Mouse (Mus musculus) heart, embryonic 10.5 days (tissue): Measurements from ENCODE around the gene Fmn2. TPM values are rescaled to one million over a fixed set of nuclear protein-coding genes. Genes with fewer than 3 reads are reported as not detected.

Source experiments
- DNase-seq: peaks from one replicate; pipeline ENCODE4 v3.0.0-alpha.2; 2017; ENCODE audit warnings: low spot score
- H3K27ac ChIP-seq: fragments of 300-500 bp; sonication (generic); 2 replicates; pipeline ENCODE4 v1.5.1; 2016; ENCODE audit warnings: mild to moderate bottlenecking
- H3K27me3 ChIP-seq: fragments of 300-500 bp; sonication (generic); 2 replicates; pipeline ENCODE4 v1.6.1; 2016; ENCODE audit warnings: mild to moderate bottlenecking; ENCODE audit not compliant: poor library complexity, insufficient read depth, severe bottlenecking
- H3K36me3 ChIP-seq: fragments of 300-500 bp; sonication (generic); 2 replicates; pipeline ENCODE4 v1.6.1; 2016; ENCODE audit warnings: mild to moderate bottlenecking, moderate library complexity
- H3K4me1 ChIP-seq: fragments of 300-500 bp; sonication (generic); 2 replicates; pipeline ENCODE4 v1.6.1; 2016; ENCODE audit warnings: mild to moderate bottlenecking
- H3K4me3 ChIP-seq: fragments of 300-500 bp; sonication (generic); 2 replicates; pipeline ENCODE4 v1.5.1; 2016; ENCODE audit warnings: mild to moderate bottlenecking, moderate library complexity
- H3K9me3 ChIP-seq: fragments of 300-500 bp; sonication (generic); 2 replicates; pipeline ENCODE4 v1.6.1; 2016; ENCODE audit warnings: mild to moderate bottlenecking, moderate library complexity
- WGBS: fragments of 180-500 bp; shearing (Covaris S2); methylation state at CpG from one replicate; pipeline ENCODE4 v1.1.7; 2016; 5-methylcytosine and 5-hydroxymethylcytosine counted together
- polyA plus RNA-seq: library from polyadenylated mRNA; unstranded; fragments of >200 nt; fragmentation: Nextera tagmentation; extraction: Ambion mirVana; gene quantifications from 2 replicates; pipeline ENCODE4 v1.2.1, GENCODE M21; 2016

Fmn2 gene
- polyA plus RNA-seq, result 0.36 and 0.50 TPM in 2 replicates

DNA sequence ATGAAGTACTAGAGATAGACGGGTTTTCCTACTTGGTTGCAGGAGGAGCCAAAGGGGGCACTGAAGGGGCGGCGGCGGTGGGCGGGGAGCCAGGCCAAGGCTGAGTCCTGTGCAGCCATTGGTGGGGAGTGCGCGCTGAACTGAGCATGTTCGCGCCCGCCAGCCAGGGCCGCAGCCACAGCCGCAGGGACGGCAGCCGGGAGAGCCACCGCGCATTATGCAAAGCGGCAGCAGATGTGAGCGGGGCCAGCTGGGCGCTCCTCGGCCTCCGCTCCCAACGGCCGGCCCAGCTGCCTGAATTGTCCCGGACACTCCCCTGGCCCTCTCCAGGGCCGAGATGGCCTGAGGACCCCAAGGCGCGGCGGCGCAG, at the start of gene Fmn2:
Gene Fmn2 (plus strand): TSS at position 165 of the 370 bp plus-strand sequence.
- Histone ChIP-seq H3K4me3 (peak within 1 kb of the TSS; percentile 78), H3K9me3 (no peaks in the 10 kb centered on the region), H3K36me3 (no peaks in the 10 kb centered on the region), H3K4me1 (peaks cover 22% of the 10 kb centered on the region), H3K27me3 (peaks cover 20% of the 10 kb centered on the region), H3K27ac (peak within 1 kb of the TSS; percentile 80)
- peak; percentile 87 for DNase-seq
- WGBS, result under 1% methylated on average over 29 of the region's 29 CpGs

DNA sequence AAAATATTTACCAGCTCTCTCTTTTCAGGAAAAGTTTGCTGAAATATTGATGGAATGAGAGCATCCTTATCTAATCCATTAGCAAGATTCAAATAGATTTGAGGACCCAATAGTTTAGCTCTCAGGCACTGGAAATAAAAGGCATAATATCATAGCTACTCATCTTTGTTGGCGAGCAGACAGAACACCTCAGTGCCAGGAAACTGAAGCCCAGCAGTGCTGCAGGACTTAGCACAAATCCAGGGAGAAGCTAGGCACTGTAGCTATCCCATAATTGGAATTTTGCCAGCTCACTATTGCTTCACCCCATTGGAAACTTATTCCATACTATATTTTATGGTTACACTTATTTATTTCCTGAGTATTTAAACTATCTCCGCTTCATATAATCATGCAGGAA, 46.5 kb upstream of the Fmn2 start:
- Histone ChIP-seq H3K27me3 (no peaks in the 10 kb centered on the region), H3K4me3 (no peak overlapping the region), H3K4me1 (no peaks in the 10 kb centered on the region), H3K36me3 (no peaks in the 10 kb centered on the region), H3K27ac (no peak overlapping the region), H3K9me3 (no peaks in the 10 kb centered on the region)
- 77% methylated on average over 2 of the region's 2 CpGs for WGBS
- no peak for DNase-seq

DNA sequence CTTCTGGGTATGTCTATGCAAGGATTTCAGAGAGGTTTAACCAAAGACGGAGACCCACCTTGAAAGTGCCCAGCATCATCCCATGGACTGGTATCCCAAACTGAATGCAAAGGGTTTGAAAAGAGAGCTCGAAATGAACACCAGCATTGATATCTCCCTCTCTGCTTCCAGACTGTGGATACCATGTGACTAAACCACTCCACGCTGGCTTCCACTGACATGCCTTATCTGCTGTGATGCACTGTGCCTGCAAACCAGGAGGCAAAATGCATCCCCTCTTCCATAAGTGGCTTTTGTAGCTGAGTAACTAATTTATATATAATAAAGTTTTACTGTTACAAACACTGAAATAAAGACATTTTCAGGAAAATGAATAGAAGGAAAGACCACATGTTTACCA, 36.2 kb upstream of the Fmn2 start:
- Histone ChIP-seq H3K36me3 (no peaks in the 10 kb centered on the region), H3K27me3 (0 out of 2 replicates have a peak, but pooled peaks cover 7% of the 10 kb centered on the region), H3K9me3 (no peaks in the 10 kb centered on the region), H3K27ac (no peak overlapping the region), H3K4me1 (no peaks in the 10 kb centered on the region), H3K4me3 (no peak overlapping the region)
- 61% methylated on average over 3 of the region's 3 CpGs for WGBS
- no peak for DNase-seq

DNA sequence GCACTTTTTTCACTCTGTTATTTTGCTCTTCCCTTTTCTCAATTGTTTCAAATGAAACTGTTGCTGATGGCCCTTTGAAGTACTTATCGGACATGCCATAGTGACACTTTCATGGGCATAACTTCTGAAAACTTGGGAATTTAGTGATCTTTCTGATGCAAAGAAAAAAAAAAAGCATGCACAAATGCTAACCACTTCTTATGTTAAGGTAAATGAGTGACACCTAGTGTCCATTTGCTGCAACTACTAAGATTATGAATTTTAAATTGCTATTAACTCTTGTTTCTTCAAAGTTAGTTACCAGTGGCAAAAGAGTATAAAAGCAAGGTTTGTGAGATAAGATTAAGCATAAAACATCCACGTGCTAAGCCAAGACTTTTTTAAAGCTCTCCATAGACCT, 35.4 kb upstream of the Fmn2 start:
- no peak overlapping the region for H3K4me3 ChIP-seq
- no peaks in the 10 kb centered on the region for H3K9me3 ChIP-seq
- H3K4me1 ChIP-seq, result no peaks in the 10 kb centered on the region
- 0 out of 2 replicates have a peak, but pooled peaks cover 7% of the 10 kb centered on the region for H3K27me3 ChIP-seq
- no peak for DNase-seq
- WGBS, result 20% methylated on average over 2 of the region's 2 CpGs
- no peaks in the 10 kb centered on the region for H3K36me3 ChIP-seq
- H3K27ac ChIP-seq, result no peak overlapping the region

DNA sequence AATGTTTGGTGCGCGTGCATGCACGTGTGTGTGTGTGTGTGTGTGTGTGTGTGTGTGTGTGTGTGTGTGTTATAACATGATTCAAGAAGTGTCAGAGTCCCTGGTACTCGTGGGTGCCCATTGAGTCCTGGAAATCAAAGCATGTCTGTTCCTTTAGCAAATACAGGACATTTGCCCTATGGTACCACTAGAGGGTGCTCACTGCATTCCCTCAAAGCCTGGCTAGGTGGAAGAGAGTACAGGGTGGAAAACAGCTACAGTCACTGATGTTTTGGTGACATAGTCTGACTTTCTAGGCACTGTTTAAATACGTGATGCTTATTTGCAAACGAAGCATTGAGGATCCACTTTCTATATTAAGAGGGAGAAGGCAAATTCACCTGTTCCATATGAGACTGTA, 31.9 kb upstream of the Fmn2 start:
- Histone ChIP-seq H3K27ac (no peak overlapping the region), H3K4me3 (no peak overlapping the region), H3K9me3 (no peaks in the 10 kb centered on the region), H3K27me3 (0 out of 2 replicates have a peak, but pooled peaks cover 7% of the 10 kb centered on the region), H3K36me3 (no peaks in the 10 kb centered on the region), H3K4me1 (no peaks in the 10 kb centered on the region)
- 10% methylated on average over 6 of the region's 6 CpGs for WGBS
- no peak for DNase-seq

DNA sequence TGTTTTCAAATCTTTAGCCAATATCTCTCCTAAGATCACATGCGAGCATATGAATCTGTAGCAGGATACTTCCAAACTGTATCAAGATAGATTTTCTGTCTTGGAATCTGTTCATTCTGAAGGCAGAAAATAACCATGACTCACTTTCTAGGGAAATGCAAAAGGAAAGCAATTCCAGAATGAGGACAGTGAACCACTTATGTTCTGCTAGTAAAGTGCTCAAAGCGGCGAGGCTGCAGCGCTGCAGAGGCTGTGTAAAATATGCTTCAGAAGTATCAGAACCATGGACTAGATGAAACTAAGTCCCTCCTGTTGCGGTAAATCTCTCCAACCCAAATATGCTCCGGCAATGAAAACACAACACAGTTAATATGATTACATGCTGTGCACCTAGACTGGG, 19.1 kb upstream of the Fmn2 start:
- Histone ChIP-seq H3K4me3 (no peak overlapping the region), H3K9me3 (no peaks in the 10 kb centered on the region), H3K36me3 (no peaks in the 10 kb centered on the region), H3K4me1 (no peaks in the 10 kb centered on the region), H3K27ac (no peak overlapping the region), H3K27me3 (no peaks in the 10 kb centered on the region)
- DNase-seq, result no peak
- WGBS, result 91% methylated on average over 6 of the region's 6 CpGs

DNA sequence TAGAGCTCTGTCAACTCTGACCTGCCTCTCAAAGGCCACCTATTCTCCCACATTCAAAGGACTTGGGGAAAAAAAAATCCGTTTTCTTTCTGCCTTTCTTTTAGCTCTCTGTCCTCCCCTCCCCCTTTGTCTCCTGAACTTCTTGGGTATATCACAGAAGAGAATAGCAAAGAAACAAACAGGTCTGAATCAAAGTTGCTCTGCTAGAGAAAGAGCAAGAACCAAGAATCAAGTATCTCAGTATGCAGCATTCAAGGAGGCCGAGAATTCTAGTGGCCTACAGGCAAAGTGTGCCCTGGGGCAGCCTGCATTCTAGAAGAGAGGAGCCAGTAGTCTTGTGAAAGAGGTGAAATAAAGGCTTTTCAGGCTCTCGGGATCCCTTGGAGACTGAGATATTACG, 1.6 kb upstream of the Fmn2 start:
- no peaks in the 10 kb centered on the region for H3K36me3 ChIP-seq
- no peak overlapping the region for H3K27ac ChIP-seq
- no peaks in the 10 kb centered on the region for H3K9me3 ChIP-seq
- H3K4me3 ChIP-seq, result no peak overlapping the region
- H3K4me1 ChIP-seq, result peaks cover 22% of the 10 kb centered on the region
- DNase-seq, result no peak
- 56% methylated on average over 4 of the region's 4 CpGs for WGBS
- peaks cover 20% of the 10 kb centered on the region for H3K27me3 ChIP-seq

DNA sequence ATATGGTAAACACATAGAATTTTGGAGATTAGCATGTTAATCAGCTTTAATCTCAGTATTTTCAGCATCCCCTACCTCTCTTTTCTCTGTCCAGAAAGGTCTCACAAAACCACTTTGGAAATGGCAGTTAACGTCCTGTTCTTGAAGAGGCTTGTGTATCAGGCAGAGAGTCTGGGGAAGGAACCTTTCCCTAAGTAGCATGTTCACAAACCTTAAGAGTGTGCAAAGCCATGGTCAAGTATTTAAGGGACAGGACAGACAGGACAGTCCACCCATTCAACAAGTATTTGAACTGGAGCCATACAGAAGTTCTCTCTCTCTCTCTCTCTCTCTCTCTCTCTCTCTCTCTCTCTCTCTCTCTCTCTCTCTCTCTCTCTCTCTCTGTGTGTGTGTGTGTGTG, 614 bp upstream of the Fmn2 start:
- Histone ChIP-seq H3K4me1 (peaks cover 22% of the 10 kb centered on the region), H3K36me3 (no peaks in the 10 kb centered on the region), H3K27ac (no peak overlapping the region), H3K9me3 (no peaks in the 10 kb centered on the region), H3K27me3 (peaks cover 20% of the 10 kb centered on the region), H3K4me3 (peak overlapping the region; percentile 78; the same call in 1 of the 2 replicates)
- WGBS, result 59% methylated on average over 1 of the region's 1 CpGs
- DNase-seq, result no peak

DNA sequence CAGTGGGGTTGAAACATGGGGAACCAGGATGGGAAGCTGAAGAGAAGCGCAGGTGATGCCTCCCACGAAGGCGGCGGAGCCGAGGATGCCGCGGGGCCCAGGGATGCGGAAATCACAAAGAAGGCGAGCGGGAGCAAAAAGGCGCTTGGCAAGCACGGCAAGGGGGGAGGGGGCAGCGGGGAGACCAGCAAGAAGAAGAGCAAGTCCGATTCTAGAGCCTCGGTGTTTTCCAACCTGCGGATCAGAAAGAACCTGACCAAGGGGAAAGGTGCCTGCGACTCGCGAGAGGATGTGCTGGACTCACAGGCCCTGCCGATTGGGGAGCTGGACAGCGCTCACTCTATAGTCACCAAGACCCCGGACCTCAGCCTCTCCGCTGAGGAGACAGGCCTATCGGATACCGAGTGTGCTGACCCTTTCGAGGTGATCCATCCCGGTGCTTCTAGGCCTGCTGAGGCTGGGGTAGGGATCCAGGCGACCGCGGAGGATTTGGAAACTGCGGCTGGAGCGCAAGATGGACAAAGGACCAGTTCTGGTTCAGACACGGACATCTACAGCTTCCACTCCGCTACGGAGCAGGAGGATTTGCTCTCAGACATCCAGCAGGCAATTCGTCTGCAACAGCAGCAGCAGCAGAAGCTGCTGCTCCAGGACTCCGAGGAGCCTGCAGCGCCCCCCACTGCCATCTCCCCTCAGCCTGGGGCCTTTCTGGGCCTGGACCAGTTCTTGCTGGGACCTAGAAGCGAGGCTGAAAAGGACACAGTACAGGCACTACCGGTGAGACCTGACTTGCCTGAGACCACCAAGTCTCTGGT, 613 bp downstream of the Fmn2 start:
- WGBS, result under 1% methylated on average over 40 of the region's 40 CpGs
- peak overlapping the region; percentile 80 for H3K27ac ChIP-seq

DNA sequence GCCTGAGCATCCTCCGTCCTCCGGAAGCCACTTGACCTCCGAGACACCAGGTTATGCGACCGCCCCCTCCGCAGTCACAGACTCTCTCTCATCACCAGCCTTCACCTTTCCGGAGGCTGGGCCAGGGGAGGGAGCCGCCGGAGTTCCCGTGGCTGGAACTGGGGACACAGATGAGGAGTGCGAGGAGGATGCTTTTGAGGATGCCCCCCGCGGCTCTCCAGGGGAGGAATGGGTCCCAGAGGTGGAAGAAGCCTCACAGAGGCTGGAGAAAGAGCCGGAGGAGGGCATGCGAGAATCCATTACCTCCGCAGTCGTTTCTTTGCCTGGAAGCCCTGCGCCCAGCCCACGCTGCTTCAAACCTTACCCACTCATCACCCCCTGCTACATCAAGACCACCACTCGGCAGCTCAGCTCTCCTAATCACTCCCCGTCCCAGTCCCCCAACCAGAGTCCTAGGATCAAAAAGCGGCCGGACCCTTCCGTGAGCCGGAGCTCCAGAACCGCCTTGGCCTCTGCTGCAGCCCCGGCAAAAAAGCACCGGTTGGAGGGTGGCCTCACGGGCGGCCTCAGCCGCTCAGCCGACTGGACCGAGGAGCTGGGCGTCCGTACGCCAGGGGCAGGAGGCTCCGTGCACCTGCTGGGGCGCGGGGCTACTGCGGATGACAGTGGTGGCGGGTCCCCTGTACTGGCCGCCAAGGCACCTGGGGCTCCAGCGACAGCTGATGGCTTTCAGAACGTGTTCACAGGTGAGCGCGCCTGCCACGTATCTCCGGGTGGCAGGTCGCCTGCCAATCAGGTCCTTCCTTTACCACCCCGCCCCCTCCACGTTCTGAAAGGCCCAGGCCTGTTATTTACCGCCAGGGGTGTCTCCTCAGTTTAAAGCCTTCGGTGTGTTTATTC, 1.5 kb downstream of the Fmn2 start:
- Histone ChIP-seq H3K27ac (0 out of 2 replicates have a peak overlapping the region, but pooled peaks have one; percentile 22), H3K4me3 (peak overlapping the region; percentile 78), H3K27me3 (peaks cover 20% of the 10 kb centered on the region), H3K9me3 (no peaks in the 10 kb centered on the region), H3K36me3 (no peaks in the 10 kb centered on the region), H3K4me1 (peaks cover 22% of the 10 kb centered on the region)
- no peak for DNase-seq
- WGBS, result under 1% methylated on average over 53 of the region's 53 CpGs

More for the DNA sequence above, 613 bp downstream of the Fmn2 start:
- Histone ChIP-seq H3K36me3 (no peaks in the 10 kb centered on the region), H3K27me3 (peaks cover 20% of the 10 kb centered on the region), H3K4me1 (peaks cover 22% of the 10 kb centered on the region), H3K4me3 (peak overlapping the region; percentile 78), H3K9me3 (no peaks in the 10 kb centered on the region)
- peak; percentile 79 for DNase-seq

DNA sequence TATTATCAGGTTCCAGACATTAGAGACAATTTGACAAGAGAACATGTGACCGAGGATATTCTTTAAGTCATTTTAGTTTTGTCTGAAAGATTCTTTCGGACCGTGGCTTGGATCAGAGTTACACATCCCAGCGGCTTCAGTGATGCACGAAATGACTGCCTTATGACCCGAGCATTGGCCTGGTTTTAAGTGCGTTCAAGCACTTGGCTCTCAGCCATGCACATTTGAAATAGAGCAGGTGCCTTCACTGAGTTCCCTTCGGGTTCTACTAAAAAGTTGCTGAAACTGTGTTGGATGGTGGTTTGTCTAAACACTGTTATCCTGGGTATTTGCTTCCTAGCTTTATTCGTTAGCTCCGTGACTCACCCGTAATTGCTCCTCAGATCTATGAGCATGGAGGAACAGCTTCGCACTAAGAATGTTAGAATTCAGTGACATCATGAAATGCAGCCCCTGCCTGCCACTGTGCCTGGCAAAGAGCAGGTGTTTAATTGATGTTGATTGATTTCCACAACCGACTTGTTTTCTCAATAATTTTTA, 7.0 kb downstream of the Fmn2 start:
- WGBS, result 75% methylated on average over 13 of the region's 13 CpGs
- Histone ChIP-seq H3K36me3 (no peaks in the 10 kb centered on the region), H3K9me3 (no peaks in the 10 kb centered on the region), H3K27ac (no peak overlapping the region), H3K4me1 (no peaks in the 10 kb centered on the region; the same call in 1 of the 2 replicates), H3K27me3 (peaks cover 8% of the 10 kb centered on the region), H3K4me3 (no peak overlapping the region)
- DNase-seq, result no peak

DNA sequence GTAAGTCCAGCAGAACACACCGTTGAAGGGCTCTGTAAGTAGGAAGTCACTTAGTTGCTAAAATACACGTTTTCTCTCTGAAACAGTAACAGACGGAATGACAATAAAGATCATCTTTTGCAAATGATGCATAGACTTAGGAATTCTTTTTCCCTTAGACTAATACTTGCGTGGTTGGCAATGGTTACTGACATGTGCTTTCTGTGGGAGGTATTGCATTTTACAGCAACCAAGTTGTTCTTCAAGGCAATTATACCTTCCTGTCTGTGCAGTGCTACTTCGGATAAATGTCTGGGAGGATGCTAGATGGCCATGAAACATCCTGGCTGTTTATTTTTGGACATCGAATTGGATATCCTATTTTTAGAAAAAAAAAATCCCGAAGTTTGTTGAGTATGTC, 11.8 kb downstream of the Fmn2 start:
- Histone ChIP-seq H3K4me3 (no peak overlapping the region), H3K27me3 (no peaks in the 10 kb centered on the region), H3K27ac (no peak overlapping the region), H3K36me3 (no peaks in the 10 kb centered on the region), H3K4me1 (no peaks in the 10 kb centered on the region), H3K9me3 (no peaks in the 10 kb centered on the region)
- no peak for DNase-seq
- 81% methylated on average over 7 of the region's 7 CpGs for WGBS
